Mouse (Mus musculus): ENCODE results near the gene Acot5. TPM values are rescaled to one million over a fixed set of nuclear protein-coding genes. Genes with fewer than 3 reads are reported as not detected.
A peak's percentile ranks its signal among the peaks of the same experiment; 100 is the strongest.
"Not testable (repeated sequence)": the region's sequence is repeated elsewhere in the genome, so short reads cannot be mapped to it uniquely, and the experiment has no call there.

Gene Acot5
- polyA plus RNA-seq, 1 experiment: not detected

DNA sequence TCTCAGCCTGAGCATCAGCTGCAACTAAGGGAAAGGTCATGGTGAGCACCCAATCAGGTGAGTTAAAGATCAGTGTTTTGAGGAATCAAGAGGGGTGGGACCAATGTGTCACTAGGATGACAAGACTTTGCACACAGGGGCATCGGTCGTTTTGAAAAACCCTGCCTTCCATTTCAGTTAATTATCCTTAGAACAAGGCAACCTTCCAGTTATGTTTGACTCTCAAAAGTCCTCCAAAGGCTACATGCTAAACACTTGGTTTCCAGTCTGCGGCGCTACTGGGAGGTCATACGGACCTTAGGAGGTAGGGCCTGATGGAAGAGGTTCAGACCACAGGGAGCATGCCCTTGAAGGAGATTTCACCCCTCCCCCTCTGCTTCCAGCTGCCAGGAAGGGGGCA, 18.4 kb upstream of the Acot5 start:
- not testable (repeated sequence) for H3K4me1 ChIP-seq (ENCODE audit: control insufficient read depth, insufficient read depth, insufficient read length, low read length); H3K27ac ChIP-seq (replicated peaks; ENCODE audit: low read depth, low read length); H3K4me3 ChIP-seq (ENCODE audit: insufficient read depth, low read depth, low read length)

DNA sequence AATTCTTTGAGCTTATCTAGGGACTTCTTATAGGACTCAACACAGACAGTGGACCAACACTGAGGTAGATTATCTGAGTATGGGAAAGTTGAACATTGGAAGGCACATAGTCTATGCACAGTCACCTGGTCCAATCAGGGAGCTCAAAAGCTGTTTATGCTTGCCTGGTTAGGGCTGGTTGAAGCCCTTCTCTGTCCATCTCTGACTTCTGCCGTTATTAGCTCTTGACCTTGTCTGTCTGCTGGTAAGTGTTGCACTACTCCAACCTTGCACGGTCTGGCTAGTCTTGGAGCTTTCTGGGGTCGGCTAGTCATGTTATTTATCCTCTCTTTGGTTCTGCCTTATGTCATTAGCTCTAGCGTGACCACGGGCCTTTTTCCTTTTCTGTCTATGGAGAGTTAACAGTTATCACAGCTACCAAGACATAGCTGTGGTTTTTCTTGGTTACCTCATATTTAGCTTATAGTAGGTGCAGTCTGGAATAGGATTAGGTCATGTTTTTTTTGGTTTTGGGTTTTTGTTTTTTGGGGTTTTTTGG, 17.1 kb upstream of the Acot5 start, which contains the start of gene Acot3:
Gene Acot3 (plus strand): TSS at position 208 of the 538 bp plus-strand sequence.
- Histone ChIP-seq H3K4me3 (ENCODE audit: insufficient read depth, low read depth, low read length) (no peak within 1 kb of the TSS), H3K4me1 (ENCODE audit: control insufficient read depth, insufficient read depth, insufficient read length, low read length) (no peaks in the 10 kb centered on the region), H3K27ac (replicated peaks; ENCODE audit: low read depth, low read length) (no peak within 1 kb of the TSS)

DNA sequence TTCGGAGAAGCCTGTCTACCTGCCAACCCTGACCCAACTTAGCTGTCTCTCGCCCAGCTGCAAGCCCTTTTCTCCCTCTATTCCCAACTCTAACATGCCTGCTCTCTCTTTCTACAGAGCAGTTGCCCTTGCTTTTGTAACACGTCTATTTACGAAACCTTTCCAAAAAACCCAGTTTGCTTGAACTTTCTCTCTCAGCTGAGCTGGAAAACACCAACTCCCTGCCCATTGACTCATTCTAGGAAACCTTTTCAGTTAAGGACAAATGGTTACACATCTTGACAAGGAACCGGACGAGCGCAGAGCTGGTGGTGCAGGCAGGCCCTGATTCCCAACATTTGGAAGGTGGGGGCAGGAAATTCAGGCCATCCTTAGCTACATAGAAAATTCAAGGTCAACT, 16.5 kb upstream of the Acot5 start:
- H3K4me3 ChIP-seq (ENCODE audit: insufficient read depth, low read depth, low read length): no peak overlapping the region
- no peaks in the 10 kb centered on the region for H3K4me1 ChIP-seq (ENCODE audit: control insufficient read depth, insufficient read depth, insufficient read length, low read length)
- H3K27ac ChIP-seq (replicated peaks; ENCODE audit: low read depth, low read length): no peak overlapping the region

DNA sequence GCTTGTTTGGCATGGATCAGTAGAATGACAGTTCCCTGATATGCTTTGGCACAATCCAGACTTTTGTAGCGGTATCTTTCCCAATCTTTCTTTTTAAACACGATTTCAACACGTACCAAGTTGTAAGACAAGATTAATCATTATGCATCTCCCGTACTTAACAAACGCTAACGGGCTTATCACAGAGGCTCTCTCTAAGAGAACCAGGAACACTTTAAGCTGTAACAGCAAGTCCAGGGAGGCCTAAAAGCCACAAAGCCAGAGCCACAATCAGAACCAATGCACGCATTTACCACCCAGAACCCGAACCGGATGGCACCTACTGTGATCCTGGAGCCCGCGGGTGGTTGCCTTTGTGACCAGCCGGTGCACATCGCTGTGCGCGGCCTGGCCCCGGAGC, 16.0 kb upstream of the Acot5 start:
- H3K4me3 ChIP-seq (ENCODE audit: insufficient read depth, low read depth, low read length): peak overlapping the region; percentile 14; the same call in 1 of the 2 replicates
- no peaks in the 10 kb centered on the region for H3K4me1 ChIP-seq (ENCODE audit: control insufficient read depth, insufficient read depth, insufficient read length, low read length)
- H3K27ac ChIP-seq (replicated peaks; ENCODE audit: low read depth, low read length): no peak overlapping the region

DNA sequence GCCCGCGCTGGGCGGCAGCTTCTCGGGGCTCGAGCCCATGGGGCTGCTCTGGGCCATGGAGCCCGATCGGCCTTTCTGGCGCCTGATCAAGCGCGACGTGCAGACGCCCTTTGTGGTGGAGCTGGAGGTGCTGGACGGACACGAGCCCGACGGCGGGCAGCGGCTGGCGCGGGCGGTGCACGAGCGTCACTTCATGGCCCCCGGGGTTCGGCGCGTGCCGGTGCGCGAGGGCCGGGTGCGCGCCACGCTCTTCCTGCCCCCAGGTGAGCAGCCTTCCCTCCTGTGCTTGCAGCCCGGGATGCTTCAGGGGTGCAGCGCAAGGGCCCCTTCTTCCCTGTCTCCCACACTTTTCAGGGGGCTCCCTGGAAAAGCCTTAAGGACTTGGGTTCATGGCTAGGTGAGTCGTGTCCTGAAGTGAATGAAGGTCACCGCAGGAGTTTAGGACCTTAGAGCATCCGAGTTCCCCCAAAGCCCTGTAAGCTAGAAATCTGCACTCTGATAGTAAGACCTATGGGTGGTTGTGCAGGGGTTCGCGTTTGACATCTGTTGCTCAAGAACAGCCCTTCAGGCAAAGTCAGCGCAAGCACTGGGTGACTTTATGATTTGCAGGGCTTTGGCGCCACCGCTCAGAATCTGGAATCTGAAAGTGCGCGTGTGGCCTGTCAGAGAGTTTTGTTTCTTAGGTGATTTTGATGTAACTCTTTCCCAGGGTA, 15.3 kb upstream of the Acot5 start:
- Histone ChIP-seq H3K27ac (replicated peaks; ENCODE audit: low read depth, low read length) (no peak overlapping the region), H3K4me1 (ENCODE audit: control insufficient read depth, insufficient read depth, insufficient read length, low read length) (no peaks in the 10 kb centered on the region), H3K4me3 (ENCODE audit: insufficient read depth, low read depth, low read length) (peak overlapping the region; percentile 14; the same call in 1 of the 2 replicates)

- H3K4me3 ChIP-seq (ENCODE audit: insufficient read depth, low read depth, low read length): no peak overlapping the region
- no peaks in the 10 kb centered on the region for H3K4me1 ChIP-seq (ENCODE audit: control insufficient read depth, insufficient read depth, insufficient read length, low read length)
- H3K27ac ChIP-seq (replicated peaks; ENCODE audit: low read depth, low read length): no peak overlapping the region
Observed at GRCm38 (mm10) chr12:84060946-84061345, 8.2 kb upstream of the Acot5 start.

DNA sequence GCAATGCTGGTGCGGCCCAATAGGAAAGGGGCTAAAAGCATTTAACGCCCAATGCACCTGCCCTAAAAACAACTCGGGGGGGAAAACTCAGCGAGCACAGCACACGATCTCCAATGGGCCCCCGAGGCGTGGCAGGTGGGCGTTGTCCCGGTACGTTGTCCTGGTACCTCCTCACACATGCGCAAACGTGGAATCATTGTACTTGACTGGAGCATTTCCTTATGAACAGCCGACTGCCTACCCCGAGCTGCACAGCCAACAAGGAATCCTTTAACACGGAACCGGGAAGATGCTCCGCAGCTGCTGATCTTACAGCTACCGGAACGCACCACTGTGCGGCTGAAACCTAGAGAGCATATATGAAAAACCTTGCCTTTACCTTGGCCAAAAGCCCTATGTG, 6.8 kb upstream of the Acot5 start:
- H3K4me1 ChIP-seq (ENCODE audit: control insufficient read depth, insufficient read depth, insufficient read length, low read length): no peaks in the 10 kb centered on the region
- no peak overlapping the region for H3K4me3 ChIP-seq (ENCODE audit: insufficient read depth, low read depth, low read length)
- no peak overlapping the region for H3K27ac ChIP-seq (replicated peaks; ENCODE audit: low read depth, low read length)

- H3K4me3 ChIP-seq (ENCODE audit: insufficient read depth, low read depth, low read length): no peak overlapping the region
Observed at GRCm38 (mm10) chr12:84063228-84063627, 5.9 kb upstream of the Acot5 start.

GRCm38 (mm10) chr12:84063833-84064232, 5.3 kb upstream of the Acot5 start:
- Histone ChIP-seq H3K4me3 (ENCODE audit: insufficient read depth, low read depth, low read length) (no peak overlapping the region), H3K27ac (replicated peaks; ENCODE audit: low read depth, low read length) (no peak overlapping the region), H3K4me1 (ENCODE audit: control insufficient read depth, insufficient read depth, insufficient read length, low read length) (no peaks in the 10 kb centered on the region)

More at GRCm38 (mm10) chr12:84063228-84063627, 5.9 kb upstream of the Acot5 start:
- Histone ChIP-seq H3K27ac (replicated peaks; ENCODE audit: low read depth, low read length) (no peak overlapping the region), H3K4me1 (ENCODE audit: control insufficient read depth, insufficient read depth, insufficient read length, low read length) (no peaks in the 10 kb centered on the region)

- Histone ChIP-seq H3K4me1 (ENCODE audit: control insufficient read depth, insufficient read depth, insufficient read length, low read length) (peaks cover 2% of the 10 kb centered on the region; the same call in 1 of the 2 replicates), H3K27ac (replicated peaks; ENCODE audit: low read depth, low read length) (no peak overlapping the region), H3K4me3 (ENCODE audit: insufficient read depth, low read depth, low read length) (no peak overlapping the region)
Observed at GRCm38 (mm10) chr12:84064621-84065020, 4.5 kb upstream of the Acot5 start.

GRCm38 (mm10) chr12:84067752-84068151, 1.4 kb upstream of the Acot5 start:
- Histone ChIP-seq H3K27ac (replicated peaks; ENCODE audit: low read depth, low read length) (no peak overlapping the region), H3K4me3 (ENCODE audit: insufficient read depth, low read depth, low read length) (no peak overlapping the region), H3K4me1 (ENCODE audit: control insufficient read depth, insufficient read depth, insufficient read length, low read length) (peaks cover 2% of the 10 kb centered on the region; the same call in 1 of the 2 replicates)

GRCm38 (mm10) chr12:84068296-84068695, 829 bp upstream of the Acot5 start:
- no peak overlapping the region for H3K27ac ChIP-seq (replicated peaks; ENCODE audit: low read depth, low read length)
- peaks cover 2% of the 10 kb centered on the region; the same call in 1 of the 2 replicates for H3K4me1 ChIP-seq (ENCODE audit: control insufficient read depth, insufficient read depth, insufficient read length, low read length)
- no peak overlapping the region for H3K4me3 ChIP-seq (ENCODE audit: insufficient read depth, low read depth, low read length)

GRCm38 (mm10) chr12:84069582-84069981, 457 bp downstream of the Acot5 start:
- not testable (repeated sequence) for H3K27ac ChIP-seq (replicated peaks; ENCODE audit: low read depth, low read length); H3K4me1 ChIP-seq (ENCODE audit: control insufficient read depth, insufficient read depth, insufficient read length, low read length)
- H3K4me3 ChIP-seq (ENCODE audit: insufficient read depth, low read depth, low read length): peak overlapping the region; percentile 40

- peaks cover 2% of the 10 kb centered on the region; the same call in 1 of the 2 replicates for H3K4me1 ChIP-seq (ENCODE audit: control insufficient read depth, insufficient read depth, insufficient read length, low read length)
- H3K27ac ChIP-seq (replicated peaks; ENCODE audit: low read depth, low read length): no peak overlapping the region
- H3K4me3 ChIP-seq (ENCODE audit: insufficient read depth, low read depth, low read length): no peak overlapping the region
Observed at GRCm38 (mm10) chr12:84071696-84072095, 2.6 kb downstream of the Acot5 start.

DNA sequence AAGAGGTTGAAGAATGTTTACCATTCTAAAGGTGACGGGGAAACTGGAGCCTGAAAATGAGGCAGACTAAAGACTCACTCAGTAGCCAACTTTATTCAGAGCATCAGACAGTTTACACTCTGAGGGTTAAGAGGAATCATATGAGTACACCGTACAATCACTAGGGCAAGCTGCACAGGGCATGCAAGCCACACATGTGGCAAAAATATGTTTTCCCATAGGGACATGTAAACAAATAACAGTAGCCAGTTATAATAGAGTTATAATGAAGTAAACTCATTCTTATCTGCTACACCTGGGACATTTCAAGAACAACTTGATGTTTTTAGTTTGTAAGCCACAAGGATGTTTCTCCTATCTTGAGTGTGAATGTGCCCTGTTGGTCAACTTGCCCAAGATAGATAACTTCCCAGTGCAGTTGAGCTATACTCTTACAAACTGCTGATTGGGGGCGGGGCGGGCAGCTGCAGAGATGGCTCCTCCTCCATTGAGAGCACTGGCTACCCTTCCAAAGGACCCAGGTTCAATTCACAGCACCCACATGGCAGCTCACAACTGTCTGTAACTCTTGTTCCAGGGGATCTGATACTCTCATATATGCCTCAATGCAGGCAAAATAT, 8.4 kb downstream of the Acot5 start:
- Histone ChIP-seq H3K4me1 (ENCODE audit: control insufficient read depth, insufficient read depth, insufficient read length, low read length) (no peaks in the 10 kb centered on the region), H3K27ac (replicated peaks; ENCODE audit: low read depth, low read length) (no peak overlapping the region), H3K4me3 (ENCODE audit: insufficient read depth, low read depth, low read length) (no peak overlapping the region)

DNA sequence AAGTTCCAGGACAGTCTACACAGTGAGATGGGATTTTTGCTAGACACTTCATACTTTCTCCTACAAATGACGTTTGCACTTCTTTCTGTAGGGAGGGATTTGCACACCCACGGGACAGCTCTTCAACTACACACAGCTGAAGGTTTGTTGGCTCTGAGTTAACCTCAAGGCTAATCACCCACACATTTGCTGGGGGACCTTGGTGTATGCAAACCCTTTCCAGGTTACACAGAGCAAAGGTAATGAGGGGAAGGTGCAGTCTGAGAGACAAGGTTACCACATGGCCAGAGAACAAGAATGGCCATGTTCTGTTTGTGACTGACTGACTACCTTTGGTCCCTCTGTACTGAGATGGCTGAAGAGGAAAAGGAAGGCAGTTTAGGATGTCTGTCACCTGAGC, 14.7 kb downstream of the Acot5 start:
- no peak overlapping the region for H3K27ac ChIP-seq (replicated peaks; ENCODE audit: low read depth, low read length)

More for the DNA sequence above, 14.7 kb downstream of the Acot5 start:
- Histone ChIP-seq H3K4me1 (ENCODE audit: control insufficient read depth, insufficient read depth, insufficient read length, low read length) (no peaks in the 10 kb centered on the region), H3K4me3 (ENCODE audit: insufficient read depth, low read depth, low read length) (no peak overlapping the region)
